Mouse (Mus musculus): Measurements from ENCODE around the gene Sez6l.
A peak's percentile ranks its signal among the peaks of the same experiment; 100 is the strongest.
"Not testable (repeated sequence)": the region's sequence is repeated elsewhere in the genome, so short reads cannot be mapped to it uniquely, and the experiment has no call there.

Sez6l gene

GRCm38 (mm10) chr5:112428944-112429343, 148.0 kb downstream of the Sez6l start:
- DNase-seq, result peak; percentile 79

- DNase-seq, result peak; percentile 76
Observed at GRCm38 (mm10) chr5:112427283-112427682, 149.7 kb downstream of the Sez6l start.

DNA sequence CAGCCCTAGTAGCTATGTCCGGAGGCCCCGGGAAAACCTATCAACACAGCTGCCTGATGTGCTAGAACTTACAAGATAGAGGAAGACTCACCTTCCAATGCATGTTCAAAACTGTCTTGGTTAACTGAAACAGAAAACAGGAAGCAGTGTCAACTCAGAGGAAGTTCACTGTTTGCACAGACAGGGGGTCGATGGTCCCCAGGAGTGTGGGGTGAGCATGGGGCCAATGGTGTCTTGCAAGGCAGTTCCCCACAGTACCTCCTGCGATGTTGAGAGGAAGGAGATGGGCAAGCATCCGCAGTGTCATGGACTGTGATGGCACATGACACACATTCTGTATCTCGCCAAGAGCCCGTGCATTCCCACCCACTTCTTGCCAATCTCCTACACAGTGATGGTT, 150.3 kb downstream of the Sez6l start:
- no peak for DNase-seq

- no peak for DNase-seq
Observed at GRCm38 (mm10) chr5:112419535-112419934, 157.4 kb downstream of the Sez6l start.

- peak; percentile 56 for DNase-seq
Observed at GRCm38 (mm10) chr5:112418023-112418422, 159.0 kb downstream of the Sez6l start.

GRCm38 (mm10) chr5:112416673-112417072, 160.3 kb downstream of the Sez6l start:
- no peak for DNase-seq

GRCm38 (mm10) chr5:112412781-112413180, 164.2 kb downstream of the Sez6l start:
- not testable (repeated sequence) for DNase-seq

GRCm38 (mm10) chr5:112411514-112412335, 165.3 kb downstream of the Sez6l start:
- no peak for DNase-seq

DNA sequence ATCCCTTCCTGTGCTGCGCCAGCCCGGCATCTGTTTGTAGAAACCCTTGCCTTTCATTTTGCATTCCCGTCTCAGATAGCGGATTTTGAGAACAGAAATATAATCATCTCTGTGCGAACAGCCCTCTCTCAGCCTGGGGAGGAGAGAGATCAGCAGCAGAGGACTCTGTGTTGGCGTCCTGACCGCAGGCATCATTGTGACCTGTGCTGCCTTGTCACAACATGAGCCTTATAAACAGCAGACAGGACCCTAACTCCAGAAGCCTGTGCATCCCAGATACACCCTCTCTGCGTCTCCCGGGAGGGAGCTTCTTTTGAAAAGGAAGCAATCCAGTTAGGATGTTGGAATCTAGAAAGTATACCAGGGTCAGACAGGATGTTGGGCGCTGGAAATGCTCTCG, 165.9 kb downstream of the Sez6l start:
- DNase-seq, result no peak

- no peak for DNase-seq
Observed at GRCm38 (mm10) chr5:112409274-112409673, 167.7 kb downstream of the Sez6l start.

DNA sequence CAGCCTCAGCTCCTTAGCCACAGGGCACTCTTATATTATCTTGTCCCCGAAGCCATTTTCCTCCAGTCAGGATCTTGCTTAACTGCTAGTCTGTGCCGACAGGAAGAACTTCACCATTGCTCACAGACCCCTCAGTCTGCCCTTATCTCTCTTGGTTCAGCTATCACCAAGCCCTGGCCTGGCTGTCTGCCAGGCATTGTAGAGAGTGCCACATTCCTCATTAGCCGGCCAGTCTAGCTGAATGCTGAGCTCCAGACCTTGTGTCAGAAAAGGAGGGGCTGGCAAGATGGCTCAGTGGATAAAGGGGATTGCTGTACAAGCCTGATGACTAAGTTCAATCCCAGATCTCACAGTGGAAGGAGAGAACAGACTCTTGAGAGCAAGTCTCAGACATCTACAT, 171.0 kb downstream of the Sez6l start:
- no peak for DNase-seq

GRCm38 (mm10) chr5:112402437-112402836, 174.5 kb downstream of the Sez6l start:
- no peak for DNase-seq

GRCm38 (mm10) chr5:112399284-112399683, 177.7 kb downstream of the Sez6l start:
- DNase-seq, result no peak

GRCm38 (mm10) chr5:112396066-112396465, 180.9 kb downstream of the Sez6l start:
- DNase-seq, result no peak

DNA sequence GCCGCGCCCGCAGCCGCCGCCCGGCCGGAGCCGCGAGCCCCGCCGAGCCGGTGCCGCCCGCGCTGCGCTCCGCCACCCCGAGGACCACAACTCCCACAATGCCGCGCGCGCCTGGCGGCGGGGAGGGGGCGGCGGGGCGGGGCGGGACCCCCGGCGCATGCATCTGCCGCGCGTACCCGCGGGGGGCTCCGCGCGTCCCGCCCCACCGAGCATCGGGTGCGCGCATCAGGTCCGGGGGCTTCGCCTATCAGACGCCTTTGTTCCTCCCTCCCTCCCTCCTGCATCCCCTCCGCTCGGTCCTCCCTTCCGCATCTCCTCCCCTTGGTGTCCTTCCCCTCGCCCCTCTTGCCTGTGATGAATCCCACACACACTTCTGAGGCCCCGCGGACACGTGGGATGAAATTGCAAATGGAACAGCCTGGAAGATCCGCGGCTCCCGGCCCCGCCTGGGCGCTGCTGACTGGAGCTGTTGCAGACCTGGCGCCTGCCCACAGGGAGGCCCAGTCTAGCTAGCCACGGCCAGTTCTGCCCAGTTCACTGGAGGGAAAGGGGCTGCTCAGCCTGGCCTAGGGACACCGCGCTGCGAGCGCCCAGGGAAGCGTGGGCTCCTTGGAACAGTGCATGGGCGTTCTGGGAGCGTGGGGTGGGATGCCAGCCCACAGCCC, 182.1 kb downstream of the Sez6l start, which contains the start of gene Asphd2:
Gene Asphd2 (minus strand): TSS at position 88 of the 665 bp plus-strand sequence.
- DNase-seq, result peak; percentile 76

DNA sequence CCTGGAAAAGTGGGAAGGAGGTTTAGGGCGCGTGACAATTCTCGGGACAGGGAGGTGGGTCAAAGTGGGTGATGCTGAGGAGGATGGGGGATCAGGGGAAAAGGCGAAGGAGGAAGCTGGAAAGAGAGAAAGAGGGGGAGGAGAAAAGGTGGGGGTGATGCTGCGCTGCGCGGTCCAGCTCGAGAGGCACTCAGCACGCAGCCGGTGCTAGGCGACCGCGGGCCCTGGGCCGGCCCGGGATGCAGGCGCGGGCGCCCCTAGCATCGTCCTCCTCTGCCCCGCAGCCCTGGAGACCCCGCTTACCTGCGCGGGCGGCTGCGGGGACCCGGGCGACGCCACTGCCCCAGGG, 182.6 kb downstream of the Sez6l start:
- DNase-seq, result peak; percentile 57

GRCm38 (mm10) chr5:112393741-112394414, 183.1 kb downstream of the Sez6l start:
- DNase-seq, result peak; percentile 49

DNA sequence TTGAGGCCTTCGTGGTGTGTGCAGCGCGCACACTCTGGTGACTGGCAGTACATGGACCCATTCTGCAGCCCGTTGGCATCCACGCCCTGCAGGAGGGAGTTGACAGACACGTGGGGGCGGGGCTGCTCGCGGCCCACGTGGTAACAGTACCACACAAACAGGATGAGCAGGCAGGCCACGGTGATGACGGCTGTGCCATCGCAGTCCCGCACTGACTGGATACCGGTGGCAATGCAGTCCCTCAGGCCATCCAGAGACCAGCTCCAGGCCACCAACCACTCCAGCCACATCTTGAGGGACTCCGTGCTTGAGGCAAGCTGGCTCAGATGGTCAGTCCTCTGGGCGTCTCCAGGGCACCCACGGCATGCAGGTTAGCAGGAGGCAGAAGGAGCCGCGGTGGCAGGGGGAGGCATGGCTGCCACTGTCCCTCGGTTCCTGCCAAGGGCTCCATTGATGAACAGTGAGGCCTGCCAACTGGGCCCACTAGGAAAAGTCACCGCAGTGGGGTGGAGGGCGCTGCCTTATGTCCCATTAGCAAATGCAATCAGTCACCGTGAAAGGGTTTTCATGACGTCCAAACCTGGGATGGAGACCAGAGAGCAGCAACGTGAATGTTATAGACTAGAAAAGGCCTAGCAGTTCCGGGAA, 185.2 kb downstream of the Sez6l start:
- DNase-seq, result peak; percentile 64

DNA sequence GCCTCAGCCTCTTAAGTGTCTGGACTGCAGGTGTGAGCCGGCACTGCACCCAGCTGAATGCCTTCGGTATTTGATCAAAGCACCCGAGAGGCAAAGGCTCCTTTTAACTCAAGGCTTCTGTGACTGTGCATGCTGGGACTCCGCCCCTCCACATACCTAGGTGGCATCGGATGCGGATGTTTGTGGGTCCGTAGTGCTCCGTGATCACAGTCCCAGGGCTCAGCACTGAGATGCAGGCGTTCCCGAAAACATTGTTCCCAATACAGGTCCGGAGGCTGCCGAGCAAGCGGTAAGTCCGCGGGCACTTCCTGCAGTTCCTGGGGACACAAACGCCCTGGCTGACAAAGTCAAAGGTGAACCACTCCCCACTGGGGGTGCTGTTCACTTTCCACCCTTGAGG, 186.0 kb downstream of the Sez6l start:
- peak; percentile 35 for DNase-seq

DNA sequence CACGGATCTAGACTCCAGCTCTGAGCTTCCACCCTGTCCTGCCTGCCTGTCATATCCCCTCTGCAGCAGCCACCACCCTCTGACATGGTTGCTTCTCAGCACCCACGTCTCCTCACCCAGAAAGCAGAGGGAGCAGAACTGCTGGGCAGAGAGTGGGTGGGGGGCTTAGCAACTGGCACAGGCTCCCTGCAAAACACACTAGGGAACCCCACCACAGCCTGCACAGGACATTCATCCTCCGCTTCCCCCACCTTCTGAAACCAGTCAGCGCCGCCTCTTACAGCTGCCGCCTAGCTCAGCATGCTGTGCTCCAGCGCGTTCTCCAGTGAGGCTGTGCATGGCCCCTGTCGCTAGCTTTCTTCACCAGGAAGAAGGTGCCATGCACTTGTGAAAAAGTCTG, 187.6 kb downstream of the Sez6l start:
- DNase-seq, result peak; percentile 22

DNA sequence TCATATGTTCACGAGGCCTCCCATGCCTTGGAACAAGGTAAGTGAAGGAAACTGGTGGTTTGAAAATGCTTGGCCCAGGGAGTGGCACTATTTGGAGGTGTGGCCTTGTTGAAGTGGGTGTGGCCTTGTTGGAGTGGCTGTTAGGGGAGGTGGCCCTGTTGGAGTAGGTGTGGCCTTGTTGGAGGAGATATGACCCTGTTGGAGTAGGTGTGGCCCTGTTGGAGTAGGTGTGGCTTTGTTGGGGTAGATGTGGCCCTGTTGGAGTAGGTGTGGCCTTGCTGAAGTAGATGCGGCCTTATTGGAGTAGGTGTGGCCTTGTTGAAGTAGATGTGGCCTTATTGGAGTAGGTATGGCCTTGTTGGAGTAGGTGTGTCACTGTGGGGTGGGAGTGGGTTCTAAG, 191.0 kb downstream of the Sez6l start:
- DNase-seq, result peak; percentile 19

GRCm38 (mm10) chr5:112384805-112385472, 192.0 kb downstream of the Sez6l start:
- DNase-seq, result peak; percentile 10
